Mouse (Mus musculus) limb, embryonic 14.5 days (tissue): ENCODE results near the gene Camk2d. TPM values are rescaled to one million over a fixed set of nuclear protein-coding genes. Genes with fewer than 3 reads are reported as not detected.
A peak's percentile ranks its signal among the peaks of the same experiment; 100 is the strongest.

ENCODE experiments used
- ATAC-seq: fragments of 200-750 bp; cut with Nextera tagmentation; 2 replicates; pipeline ENCODE4 v1.8.0; 2017; ENCODE audit warnings: low read depth, moderate number of reproducible peaks, moderate TSS enrichment; ENCODE audit not compliant: low FRiP score
- DNase-seq: peaks from one replicate; pipeline ENCODE4 v3.0.0-alpha.2; 2015; ENCODE audit warnings: low spot score
- H3K27ac ChIP-seq: fragments of 300-500 bp; sonication (generic); replicated peaks from 2 replicates; pipeline ENCODE4 v1.5.1; 2014; ENCODE audit warnings: low read depth, mild to moderate bottlenecking, low read length, moderate library complexity, mixed read lengths
- H3K27me3 ChIP-seq: fragments of 300-500 bp; sonication (generic); 2 replicates; pipeline ENCODE4 v1.6.1; 2014; ENCODE audit warnings: low read length, mixed read lengths; ENCODE audit not compliant: control insufficient read depth, insufficient read depth
- H3K36me3 ChIP-seq: fragments of 300-500 bp; sonication (generic); 2 replicates; pipeline ENCODE4 v1.6.1; 2014; ENCODE audit warnings: mild to moderate bottlenecking, low read length, moderate library complexity, mixed read lengths; ENCODE audit not compliant: control insufficient read depth, insufficient read depth
- H3K4me1 ChIP-seq: fragments of 300-500 bp; sonication (generic); 2 replicates; pipeline ENCODE4 v1.6.1; 2014; ENCODE audit warnings: antibody characterized with exemption, low read length, mixed read lengths; ENCODE audit not compliant: control insufficient read depth, insufficient read depth
- H3K4me2 ChIP-seq: fragments of 300-500 bp; sonication (generic); replicated peaks from 2 replicates; pipeline ENCODE4 v1.6.1; 2014; ENCODE audit warnings: low read depth, mild to moderate bottlenecking, low read length, moderate library complexity; ENCODE audit not compliant: severe bottlenecking
- H3K4me3 ChIP-seq: fragments of 300-500 bp; sonication (generic); replicated peaks from 2 replicates; pipeline ENCODE4 v1.5.1; 2014; ENCODE audit warnings: low read length
- H3K9ac ChIP-seq: fragments of 300-500 bp; sonication (generic); 2 replicates; pipeline ENCODE4 v1.6.1; 2014; ENCODE audit warnings: mild to moderate bottlenecking, low read depth, low read length, moderate library complexity; ENCODE audit not compliant: severe bottlenecking
- H3K9me3 ChIP-seq: fragments of 300-500 bp; sonication (generic); 2 replicates; pipeline ENCODE4 v1.6.1; 2016; ENCODE audit warnings: low read length; ENCODE audit not compliant: control insufficient read depth
- POLR2A ChIP-seq: fragments of 200-500 bp; IDR thresholded peaks from 2 replicates; pipeline ENCODE4 v1.8.0; 2012; ENCODE audit warnings: inconsistent platforms, mild to moderate bottlenecking, moderate library complexity, borderline replicate concordance; ENCODE audit not compliant: insufficient read depth, insufficient read length; ENCODE audit errors: extremely low read depth
- WGBS: fragments of 180-500 bp; shearing (Covaris S2); extraction: QIAGEN DNeasy Blood & Tissue Kit; methylation state at CpG from one replicate; pipeline ENCODE4 v1.1.7; 2014; 5-methylcytosine and 5-hydroxymethylcytosine counted together
- polyA plus RNA-seq, 2 experiments: library from polyadenylated mRNA; depleted of rRNA in 1 of 2; stranded (reverse) in 1 of 2; unstranded in 1 of 2; fragments of >200 nt; fragmentation: Nextera tagmentation in 1 of 2; extraction: Ambion mirVana in 1 of 2; gene quantifications; 2 replicates each; pipeline versions ENCODE4 v1.2.1 to v1.2.3; 2012 to 2014

Camk2d gene
- polyA plus RNA-seq, 2 experiments: 37.4 to 40.0 TPM

DNA sequence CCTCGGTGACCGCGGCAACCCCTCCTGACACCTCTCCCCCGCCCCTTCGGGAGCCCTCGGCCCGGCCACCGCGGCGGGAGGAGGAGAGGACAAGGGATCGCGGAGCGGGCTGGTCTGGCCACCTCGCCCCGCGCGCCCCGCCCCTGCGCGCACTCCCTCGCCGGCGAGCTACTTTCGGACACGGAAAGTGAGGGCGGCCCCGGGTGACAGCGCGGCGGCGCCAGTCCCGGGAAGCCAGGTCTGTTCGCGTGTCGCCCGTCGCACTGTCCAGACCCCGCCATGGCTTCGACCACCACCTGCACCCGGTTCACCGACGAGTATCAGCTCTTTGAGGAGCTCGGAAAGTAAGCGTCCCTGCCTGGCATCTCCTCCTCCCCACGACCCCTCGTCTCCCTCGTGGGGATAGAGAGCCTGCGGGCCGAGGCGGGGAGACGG lies 1.1 kb downstream of the Camk2d start:
- Histone ChIP-seq H3K27ac (peak overlapping the region; percentile 92), H3K4me2 (peak overlapping the region; percentile 80), H3K27me3 (no peaks in the 10 kb centered on the region), H3K9me3 (no peaks in the 10 kb centered on the region), H3K4me3 (peak overlapping the region; percentile 82), H3K36me3 (peaks cover 4% of the 10 kb centered on the region; the same call in 1 of the 2 replicates), H3K4me1 (peaks cover 12% of the 10 kb centered on the region), H3K9ac (peak overlapping the region; percentile 90)
- ATAC-seq (peak; percentile 60), DNase-seq (peak; percentile 37)
- 4% methylated on average over 47 of the region's 51 CpGs for WGBS
- no peak for TF ChIP-seq POLR2A

DNA sequence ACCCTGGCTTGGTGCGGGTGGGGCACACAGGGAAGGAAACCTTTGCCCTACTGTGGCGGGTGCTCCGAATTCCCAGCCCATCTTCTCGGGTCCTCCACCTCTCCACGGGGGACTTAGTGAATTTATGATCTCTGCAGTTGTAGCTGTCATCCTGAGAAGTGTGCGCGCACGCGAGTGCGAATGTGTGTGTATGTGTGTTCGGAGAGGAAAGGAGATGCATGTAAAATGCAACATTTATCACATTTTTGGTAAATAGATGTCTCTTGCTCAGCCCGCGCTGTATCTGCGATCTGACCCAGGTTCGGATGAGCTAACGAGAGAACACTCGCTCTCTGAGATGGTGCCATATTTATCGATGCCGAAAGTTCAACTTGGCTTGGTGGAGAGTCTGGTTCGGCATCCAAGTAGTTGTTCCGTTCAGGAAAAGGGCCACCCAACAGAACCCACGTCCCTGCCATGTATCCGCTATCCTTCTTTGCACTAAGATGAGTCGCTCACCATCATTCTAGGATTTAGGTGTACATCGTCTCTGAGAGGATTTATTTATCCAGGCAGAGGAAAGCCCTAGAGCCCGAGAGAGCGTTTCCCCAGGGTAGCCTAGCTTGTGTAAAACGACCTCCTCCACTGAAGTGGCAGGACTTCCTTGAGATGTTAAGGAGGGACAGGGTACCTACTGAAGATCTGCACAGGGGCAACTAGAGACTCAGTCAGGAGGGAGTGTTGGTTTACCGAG lies 1.7 kb downstream of the Camk2d start:
- TF ChIP-seq POLR2A: no peak
- Histone ChIP-seq H3K27me3 (no peaks in the 10 kb centered on the region), H3K9ac (peak overlapping the region; percentile 90), H3K4me1 (peaks cover 12% of the 10 kb centered on the region), H3K36me3 (peaks cover 4% of the 10 kb centered on the region; the same call in 1 of the 2 replicates), H3K4me3 (peak overlapping the region; percentile 82), H3K27ac (peak overlapping the region; percentile 92; the same call in 1 of the 2 replicates), H3K4me2 (peak overlapping the region; percentile 80), H3K9me3 (no peaks in the 10 kb centered on the region)
- DNase-seq (no peak), ATAC-seq (no peak)
- WGBS: under 1% methylated on average over 29 of the region's 29 CpGs

DNA sequence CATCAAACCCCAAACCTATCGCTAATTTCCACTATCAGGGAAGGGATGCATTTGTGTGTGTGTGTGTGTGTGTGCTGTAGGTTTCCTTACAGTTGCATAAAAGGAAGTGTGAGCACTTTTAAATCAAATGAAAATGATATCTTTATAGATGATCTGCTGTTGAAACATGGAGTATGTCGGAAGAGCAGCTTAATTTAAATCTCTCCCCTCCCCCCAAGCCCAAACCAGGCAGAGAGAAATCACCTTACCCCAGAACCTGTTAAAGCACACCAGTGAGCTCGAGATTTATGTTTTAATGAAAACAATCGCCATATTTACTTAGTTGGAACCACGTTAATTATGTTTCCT lies 2.2 kb downstream of the Camk2d start:
- Histone ChIP-seq H3K4me3 (peak overlapping the region; percentile 82), H3K27me3 (no peaks in the 10 kb centered on the region), H3K9ac (peak overlapping the region; percentile 90), H3K36me3 (peaks cover 4% of the 10 kb centered on the region; the same call in 1 of the 2 replicates), H3K27ac (no peak overlapping the region), H3K4me2 (peak overlapping the region; percentile 80), H3K4me1 (peaks cover 12% of the 10 kb centered on the region), H3K9me3 (no peaks in the 10 kb centered on the region)
- 2% methylated on average over 5 of the region's 5 CpGs for WGBS
- no peak for TF ChIP-seq POLR2A
- ATAC-seq (no peak), DNase-seq (no peak)

DNA sequence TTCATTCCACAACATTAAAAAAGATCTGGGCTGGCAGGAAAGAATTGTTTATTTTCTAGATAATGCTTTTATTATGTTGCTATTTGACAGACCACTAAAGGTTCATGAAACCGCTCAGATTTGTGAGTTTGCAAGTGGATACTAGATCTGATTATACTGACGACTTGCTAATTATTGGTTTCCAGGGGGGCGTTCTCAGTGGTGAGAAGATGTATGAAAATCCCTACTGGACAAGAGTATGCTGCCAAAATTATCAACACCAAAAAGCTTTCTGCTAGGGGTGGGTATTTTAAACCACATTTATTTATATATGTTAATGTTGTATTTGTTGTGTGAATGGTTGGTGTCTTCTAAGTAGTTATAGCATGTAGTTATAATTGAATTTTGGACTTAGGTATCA lies 2.8 kb downstream of the Camk2d start:
- ATAC-seq (no peak), DNase-seq (no peak)
- TF ChIP-seq POLR2A: no peak
- no peaks in the 10 kb centered on the region for H3K9me3 ChIP-seq
- no peak overlapping the region for H3K27ac ChIP-seq
- peaks cover 4% of the 10 kb centered on the region; the same call in 1 of the 2 replicates for H3K36me3 ChIP-seq
- H3K4me3 ChIP-seq: peak overlapping the region; percentile 82
- whole genome bisulfite sequencing: 48% methylated on average over 3 of the region's 3 CpGs
- no peak overlapping the region for H3K9ac ChIP-seq
- peaks cover 12% of the 10 kb centered on the region for H3K4me1 ChIP-seq
- H3K4me2 ChIP-seq: peak overlapping the region; percentile 80
- H3K27me3 ChIP-seq: no peaks in the 10 kb centered on the region

DNA sequence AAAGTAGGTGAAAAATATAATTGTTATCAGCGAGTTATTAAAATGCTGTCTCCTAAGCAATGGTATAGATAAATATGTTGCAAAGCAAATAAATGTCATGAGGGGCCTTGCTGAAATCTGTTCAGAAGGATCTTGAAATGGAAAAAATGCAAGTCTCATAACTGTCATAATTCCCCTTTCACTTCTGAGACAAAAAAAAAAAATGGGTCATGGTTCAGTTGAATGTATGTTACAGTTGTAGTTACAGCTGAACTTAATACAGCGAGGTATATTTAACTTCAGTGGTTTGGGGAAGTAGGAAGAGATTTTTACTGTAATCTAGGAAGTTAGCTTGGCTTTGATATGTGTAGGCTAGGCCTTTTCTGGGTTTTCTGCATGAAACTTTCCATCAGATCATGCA lies 3.2 kb downstream of the Camk2d start:
- H3K27ac ChIP-seq: no peak overlapping the region
- peaks cover 4% of the 10 kb centered on the region; the same call in 1 of the 2 replicates for H3K36me3 ChIP-seq
- H3K4me2 ChIP-seq: no peak overlapping the region
- DNase-seq: no peak
- peaks cover 12% of the 10 kb centered on the region for H3K4me1 ChIP-seq
- H3K4me3 ChIP-seq: no peak overlapping the region
- no peak for TF ChIP-seq POLR2A
- WGBS: 81% methylated on average over 2 of the region's 2 CpGs
- no peak for ATAC-seq
- H3K27me3 ChIP-seq: no peaks in the 10 kb centered on the region
- no peak overlapping the region for H3K9ac ChIP-seq
- no peaks in the 10 kb centered on the region for H3K9me3 ChIP-seq
